Mouse (Mus musculus): ENCODE data around the gene Pcsk6. TPM values are rescaled to one million over a fixed set of nuclear protein-coding genes. Genes with fewer than 3 reads are reported as not detected.
A peak's percentile ranks its signal among the peaks of the same experiment; 100 is the strongest.

Pcsk6 gene
- polyA plus RNA-seq, 1 experiment from 2014 or later: 3.5 TPM

GRCm38 (mm10) chr7:65892264-65892828 is 30.8 kb downstream of the Pcsk6 start:
- WGBS: 49% methylated on average over 9 of the region's 9 CpGs
- Histone ChIP-seq H3K36me3 (no peaks in the 10 kb centered on the region), H3K27me3 (ENCODE audit: insufficient read depth, poor library complexity, severe bottlenecking) (peaks cover 46% of the 10 kb centered on the region; the same call in 1 of the 2 replicates), H3K9me3 (no peaks in the 10 kb centered on the region), H3K4me1 (peaks cover 29% of the 10 kb centered on the region), H3K4me3 (0 out of 2 replicates have a peak overlapping the region, but pooled peaks have one; percentile 1), H3K27ac (peak overlapping the region; percentile 56; the same call in 1 of the 2 replicates)
- no peak for DNase-seq (ENCODE audit: low spot score)

GRCm38 (mm10) chr7:65893546-65893945 is 32.0 kb downstream of the Pcsk6 start:
- Histone ChIP-seq H3K4me1 (peaks cover 29% of the 10 kb centered on the region), H3K9me3 (no peaks in the 10 kb centered on the region), H3K36me3 (no peaks in the 10 kb centered on the region), H3K27ac (no peak overlapping the region), H3K4me3 (no peak overlapping the region), H3K27me3 (ENCODE audit: insufficient read depth, poor library complexity, severe bottlenecking) (peaks cover 46% of the 10 kb centered on the region; the same call in 1 of the 2 replicates)
- DNase-seq (ENCODE audit: low spot score): peak; percentile 87
- 49% methylated on average over 10 of the region's 10 CpGs for WGBS

- peaks cover 44% of the 10 kb centered on the region; the same call in 1 of the 2 replicates for H3K27me3 ChIP-seq (ENCODE audit: insufficient read depth, poor library complexity, severe bottlenecking)
- no peak for DNase-seq (ENCODE audit: low spot score)
- H3K4me3 ChIP-seq: no peak overlapping the region
- H3K36me3 ChIP-seq: no peaks in the 10 kb centered on the region
- no peaks in the 10 kb centered on the region; the same call in 1 of the 2 replicates for H3K9me3 ChIP-seq
- peaks cover 29% of the 10 kb centered on the region for H3K4me1 ChIP-seq
- H3K27ac ChIP-seq: no peak overlapping the region
- WGBS: 67% methylated on average over 5 of the region's 5 CpGs
Measured at GRCm38 (mm10) chr7:65895262-65895661, 33.7 kb downstream of the Pcsk6 start.

GRCm38 (mm10) chr7:65901231-65901630 is 39.7 kb downstream of the Pcsk6 start:
- peaks cover 35% of the 10 kb centered on the region for H3K4me1 ChIP-seq
- H3K9me3 ChIP-seq: no peaks in the 10 kb centered on the region; the same call in 1 of the 2 replicates
- H3K27me3 ChIP-seq (ENCODE audit: insufficient read depth, poor library complexity, severe bottlenecking): peaks cover 25% of the 10 kb centered on the region; the same call in 1 of the 2 replicates
- H3K27ac ChIP-seq: peak overlapping the region; percentile 56; the same call in 1 of the 2 replicates
- no peak overlapping the region for H3K4me3 ChIP-seq
- H3K36me3 ChIP-seq: no peaks in the 10 kb centered on the region
- 37% methylated on average over 11 of the region's 11 CpGs for WGBS
- DNase-seq (ENCODE audit: low spot score): no peak

- no peaks in the 10 kb centered on the region for H3K36me3 ChIP-seq
- WGBS: 20% methylated on average over 13 of the region's 13 CpGs
- H3K9me3 ChIP-seq: no peaks in the 10 kb centered on the region; the same call in 1 of the 2 replicates
- H3K27ac ChIP-seq: peak overlapping the region; percentile 69
- peaks cover 35% of the 10 kb centered on the region for H3K4me1 ChIP-seq
- DNase-seq (ENCODE audit: low spot score): no peak
- peak overlapping the region; percentile 37 for H3K4me3 ChIP-seq
- peaks cover 20% of the 10 kb centered on the region for H3K27me3 ChIP-seq (ENCODE audit: insufficient read depth, poor library complexity, severe bottlenecking)
Measured at GRCm38 (mm10) chr7:65902471-65903180, 41.1 kb downstream of the Pcsk6 start.

GRCm38 (mm10) chr7:65903456-65903855 is 41.9 kb downstream of the Pcsk6 start:
- H3K4me1 ChIP-seq: peaks cover 38% of the 10 kb centered on the region
- H3K27me3 ChIP-seq (ENCODE audit: insufficient read depth, poor library complexity, severe bottlenecking): peaks cover 23% of the 10 kb centered on the region
- WGBS: 40% methylated on average over 6 of the region's 6 CpGs
- no peak overlapping the region; the same call in 1 of the 2 replicates for H3K4me3 ChIP-seq
- no peak for DNase-seq (ENCODE audit: low spot score)
- H3K27ac ChIP-seq: no peak overlapping the region
- H3K36me3 ChIP-seq: no peaks in the 10 kb centered on the region
- no peaks in the 10 kb centered on the region; the same call in 1 of the 2 replicates for H3K9me3 ChIP-seq

- Histone ChIP-seq H3K4me3 (no peak overlapping the region), H3K9me3 (no peaks in the 10 kb centered on the region), H3K27me3 (ENCODE audit: insufficient read depth, poor library complexity, severe bottlenecking) (peaks cover 26% of the 10 kb centered on the region), H3K4me1 (peaks cover 31% of the 10 kb centered on the region), H3K27ac (no peak overlapping the region), H3K36me3 (no peaks in the 10 kb centered on the region)
- no peak for DNase-seq (ENCODE audit: low spot score)
- WGBS: 84% methylated on average over 9 of the region's 9 CpGs
Measured at GRCm38 (mm10) chr7:65906528-65907272, 45.2 kb downstream of the Pcsk6 start.

- H3K4me1 ChIP-seq: peaks cover 7% of the 10 kb centered on the region
- 79% methylated on average over 12 of the region's 12 CpGs for WGBS
- H3K27ac ChIP-seq: no peak overlapping the region
- H3K4me3 ChIP-seq: no peak overlapping the region
- H3K27me3 ChIP-seq (ENCODE audit: insufficient read depth, poor library complexity, severe bottlenecking): peaks cover 42% of the 10 kb centered on the region
- no peaks in the 10 kb centered on the region for H3K36me3 ChIP-seq
- no peak for DNase-seq (ENCODE audit: low spot score)
- no peaks in the 10 kb centered on the region for H3K9me3 ChIP-seq
Measured at GRCm38 (mm10) chr7:65909343-65910127, 48.0 kb downstream of the Pcsk6 start.

GRCm38 (mm10) chr7:65913088-65913610 is 51.6 kb downstream of the Pcsk6 start:
- H3K27ac ChIP-seq: no peak overlapping the region
- H3K9me3 ChIP-seq: no peaks in the 10 kb centered on the region
- no peaks in the 10 kb centered on the region for H3K36me3 ChIP-seq
- DNase-seq (ENCODE audit: low spot score): peak; percentile 4
- no peak overlapping the region for H3K4me3 ChIP-seq
- H3K27me3 ChIP-seq (ENCODE audit: insufficient read depth, poor library complexity, severe bottlenecking): peaks cover 22% of the 10 kb centered on the region
- peaks cover 13% of the 10 kb centered on the region for H3K4me1 ChIP-seq
- 76% methylated on average over 3 of the region's 3 CpGs for WGBS

- H3K9me3 ChIP-seq: no peaks in the 10 kb centered on the region
- H3K27me3 ChIP-seq (ENCODE audit: insufficient read depth, poor library complexity, severe bottlenecking): peaks cover 23% of the 10 kb centered on the region
- no peak overlapping the region for H3K27ac ChIP-seq
- H3K4me3 ChIP-seq: no peak overlapping the region
- no peaks in the 10 kb centered on the region for H3K36me3 ChIP-seq
- 44% methylated on average over 11 of the region's 11 CpGs for WGBS
- DNase-seq (ENCODE audit: low spot score): no peak
- H3K4me1 ChIP-seq: peaks cover 16% of the 10 kb centered on the region
Measured at GRCm38 (mm10) chr7:65914761-65915301, 53.3 kb downstream of the Pcsk6 start.

- no peak for DNase-seq (ENCODE audit: low spot score)
- Histone ChIP-seq H3K4me3 (no peak overlapping the region), H3K27ac (no peak overlapping the region), H3K36me3 (no peaks in the 10 kb centered on the region), H3K9me3 (no peaks in the 10 kb centered on the region), H3K27me3 (ENCODE audit: insufficient read depth, poor library complexity, severe bottlenecking) (peaks cover 23% of the 10 kb centered on the region), H3K4me1 (peaks cover 21% of the 10 kb centered on the region)
- 78% methylated on average over 7 of the region's 7 CpGs for WGBS
Measured at GRCm38 (mm10) chr7:65915821-65916220, 54.3 kb downstream of the Pcsk6 start.

- Histone ChIP-seq H3K9me3 (no peaks in the 10 kb centered on the region), H3K4me3 (no peak overlapping the region), H3K27ac (no peak overlapping the region), H3K4me1 (peaks cover 21% of the 10 kb centered on the region), H3K27me3 (ENCODE audit: insufficient read depth, poor library complexity, severe bottlenecking) (peaks cover 23% of the 10 kb centered on the region), H3K36me3 (no peaks in the 10 kb centered on the region)
- DNase-seq (ENCODE audit: low spot score): no peak
- 76% methylated on average over 8 of the region's 8 CpGs for WGBS
Measured at GRCm38 (mm10) chr7:65916566-65916965, 55.0 kb downstream of the Pcsk6 start.

All from heart, embryonic 10.5 days (tissue).